Mouse (Mus musculus) adrenal gland, postnatal 14 days (tissue): ENCODE data around the gene Apol7a. TPM values are rescaled to one million over a fixed set of nuclear protein-coding genes. Genes with fewer than 3 reads are reported as not detected.

Source experiments
- DNase-seq: peaks from one replicate; pipeline ENCODE4 v3.0.0; 2021; ENCODE audit warnings: mixed read lengths
- total RNA-seq: library from RNA; stranded (reverse); gene quantifications from 2 replicates; pipeline ENCODE4 v1.2.3, GENCODE M21; 2021

Apol7a gene
- total RNA-seq, 1 experiment from 2014 or later: 4.8 TPM

DNA sequence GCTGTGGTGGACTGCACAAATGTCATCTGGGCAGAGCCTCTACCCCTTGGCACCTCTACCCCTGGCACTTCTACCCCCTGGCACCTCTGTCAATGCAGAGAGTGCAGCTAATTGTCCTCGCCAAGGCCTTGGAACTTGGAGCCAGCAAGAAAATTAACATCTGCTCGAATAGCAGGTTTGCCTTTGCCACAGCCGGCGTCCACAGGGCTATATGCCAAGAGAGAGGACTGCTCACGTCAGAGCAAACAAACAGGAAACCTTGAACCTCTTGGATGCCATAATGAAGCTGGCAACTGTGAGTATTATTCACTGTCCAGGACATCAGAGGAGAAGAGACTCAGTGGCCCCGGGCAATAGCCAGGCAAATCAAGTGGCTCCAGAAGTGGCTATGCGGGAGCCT lies 22.0 kb downstream of the Apol7a start:
- DNase-seq: peak; percentile 82

GRCm38 (mm10) chr15:77370588-77370987 lies 28.3 kb downstream of the Apol7a start:
- no peak for DNase-seq

- no peak for DNase-seq
These were observed 28.9 kb downstream of the Apol7a start for GRCm38 (mm10) chr15:77369981-77370380.

DNA sequence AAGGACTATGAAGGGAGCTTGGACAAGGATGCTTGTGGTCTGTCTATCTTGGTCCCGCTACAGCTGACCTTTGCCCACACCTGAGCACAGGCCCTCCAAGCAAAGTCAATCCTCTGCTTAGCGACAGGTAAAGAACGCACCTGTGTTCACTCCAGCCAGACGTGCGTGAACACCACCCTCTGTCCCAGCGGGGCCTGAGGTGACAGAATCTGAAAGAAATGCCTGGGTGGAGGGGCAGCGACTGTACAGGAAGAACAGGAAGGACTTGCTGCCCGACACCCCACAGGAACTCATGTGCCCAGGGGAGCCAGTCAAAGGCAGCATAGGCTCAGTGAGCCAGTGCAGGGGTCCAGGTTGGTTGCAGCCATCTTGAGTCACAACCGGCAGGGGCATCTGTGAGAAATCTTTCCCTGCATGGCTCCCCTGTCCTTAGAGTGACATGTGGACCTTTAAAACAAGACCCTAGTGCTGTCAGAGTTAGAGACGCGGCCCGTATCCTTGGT lies 30.0 kb downstream of the Apol7a start:
- peak; percentile 15 for DNase-seq

DNA sequence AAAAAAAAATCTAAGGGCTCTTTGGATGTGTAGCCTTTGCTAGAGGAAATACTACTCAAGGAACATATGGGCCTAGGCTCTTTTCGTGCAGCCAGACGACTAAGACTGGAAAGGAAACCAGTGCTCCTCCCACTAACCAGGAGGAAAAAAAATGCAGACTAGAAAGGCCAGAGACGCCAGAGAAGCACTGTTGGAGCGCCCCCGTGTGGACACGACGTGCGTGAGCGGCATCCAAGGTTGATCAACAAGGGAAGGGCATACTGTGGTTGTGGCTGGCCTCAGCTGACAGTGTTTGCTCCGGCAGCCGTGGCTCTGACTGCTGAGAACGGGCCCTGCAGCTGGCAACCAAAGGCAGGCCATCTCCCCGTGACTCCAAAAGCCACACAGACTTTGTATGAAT lies 30.8 kb downstream of the Apol7a start:
- peak; percentile 97 for DNase-seq

GRCm38 (mm10) chr15:77367504-77367903 lies 31.4 kb downstream of the Apol7a start:
- no peak for DNase-seq

DNA sequence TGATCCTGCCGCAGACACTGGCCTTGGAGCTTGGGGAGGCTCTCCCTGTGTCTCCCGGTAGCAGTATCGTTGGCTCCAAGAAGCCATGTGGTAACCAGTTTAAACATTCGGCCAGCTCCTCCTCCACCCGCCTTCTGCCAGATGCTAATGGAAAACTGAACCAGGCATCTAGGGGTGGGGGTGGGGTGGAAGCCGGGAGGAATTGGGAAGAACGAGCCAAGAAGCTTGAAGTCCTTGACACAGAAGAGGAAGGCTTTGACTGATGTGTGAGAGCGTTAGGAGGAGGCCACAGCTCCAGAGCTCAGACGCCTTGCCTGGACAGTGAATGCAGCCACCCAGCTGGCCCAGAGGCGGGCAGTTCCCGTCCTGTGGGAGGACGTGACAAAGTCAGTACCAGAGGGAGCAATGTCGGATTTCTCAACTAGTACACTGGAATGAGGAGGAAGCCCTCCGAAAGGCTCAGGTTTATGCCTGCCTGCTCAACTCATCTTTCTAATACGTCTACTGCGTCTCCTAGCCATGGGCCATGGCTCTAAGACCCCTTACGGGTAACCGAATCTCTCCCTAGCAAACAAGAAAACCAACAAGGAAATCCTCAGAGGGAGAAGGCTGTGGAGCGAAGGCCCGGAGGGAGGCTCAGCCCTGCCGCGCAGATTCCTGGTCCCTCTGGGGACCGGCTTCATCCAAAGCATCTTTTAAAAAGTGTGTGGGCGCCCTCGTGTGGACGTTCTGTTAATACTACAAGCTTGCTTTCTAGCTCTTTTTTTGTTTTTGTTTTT lies 32.0 kb downstream of the Apol7a start:
- peak; percentile 91 for DNase-seq

- peak; percentile 30 for DNase-seq
These were observed 33.0 kb downstream of the Apol7a start for GRCm38 (mm10) chr15:77365700-77366570.

DNA sequence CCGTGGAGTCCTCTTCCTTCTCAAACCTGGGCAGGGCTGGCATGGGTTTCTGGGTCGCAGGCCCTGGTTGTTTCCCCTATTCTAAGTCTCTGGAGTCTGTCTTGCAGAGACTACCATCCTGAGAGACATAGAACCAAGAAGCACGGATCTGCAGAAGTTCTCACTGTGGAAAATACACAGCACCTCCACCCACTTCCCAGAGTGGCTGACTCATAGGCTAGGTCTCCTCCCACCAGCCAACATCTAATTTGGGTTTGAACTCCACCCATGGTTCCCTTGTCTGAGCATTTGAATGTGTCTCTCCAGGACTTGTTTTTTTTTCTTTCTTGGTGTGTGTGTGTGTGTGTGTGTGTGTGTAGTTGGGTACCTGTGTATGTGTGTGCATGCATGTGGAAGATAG lies 34.9 kb downstream of the Apol7a start:
- peak; percentile 43 for DNase-seq

GRCm38 (mm10) chr15:77363578-77363977 lies 35.3 kb downstream of the Apol7a start:
- no peak for DNase-seq

- no peak for DNase-seq
These were observed 36.0 kb downstream of the Apol7a start for GRCm38 (mm10) chr15:77362952-77363351.

- DNase-seq: no peak
These were observed 39.0 kb downstream of the Apol7a start for GRCm38 (mm10) chr15:77359905-77360304.

DNA sequence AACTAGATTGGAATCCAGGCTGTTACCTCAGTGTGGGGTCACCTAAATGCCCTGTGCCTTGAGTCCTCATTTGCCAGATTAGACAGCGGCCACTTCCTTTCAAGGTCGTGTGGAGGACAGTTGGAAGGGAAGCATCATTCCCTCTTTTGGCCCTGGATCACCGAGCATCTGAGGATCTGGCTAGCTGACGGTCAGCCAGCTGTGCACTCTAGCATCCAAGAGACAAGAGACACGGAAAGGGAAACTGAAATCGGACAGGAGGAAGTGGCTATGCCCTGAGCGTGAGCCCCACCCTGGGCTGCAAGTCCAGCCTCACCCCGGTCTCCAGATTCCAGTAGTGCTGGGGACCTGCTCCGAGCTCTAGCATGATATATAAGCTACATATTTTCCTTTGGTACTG lies 39.4 kb downstream of the Apol7a start:
- DNase-seq: peak; percentile 40

GRCm38 (mm10) chr15:77359084-77359483 lies 39.8 kb downstream of the Apol7a start:
- DNase-seq: no peak

GRCm38 (mm10) chr15:77358320-77359040 lies 40.4 kb downstream of the Apol7a start:
- peak; percentile 90 for DNase-seq

DNA sequence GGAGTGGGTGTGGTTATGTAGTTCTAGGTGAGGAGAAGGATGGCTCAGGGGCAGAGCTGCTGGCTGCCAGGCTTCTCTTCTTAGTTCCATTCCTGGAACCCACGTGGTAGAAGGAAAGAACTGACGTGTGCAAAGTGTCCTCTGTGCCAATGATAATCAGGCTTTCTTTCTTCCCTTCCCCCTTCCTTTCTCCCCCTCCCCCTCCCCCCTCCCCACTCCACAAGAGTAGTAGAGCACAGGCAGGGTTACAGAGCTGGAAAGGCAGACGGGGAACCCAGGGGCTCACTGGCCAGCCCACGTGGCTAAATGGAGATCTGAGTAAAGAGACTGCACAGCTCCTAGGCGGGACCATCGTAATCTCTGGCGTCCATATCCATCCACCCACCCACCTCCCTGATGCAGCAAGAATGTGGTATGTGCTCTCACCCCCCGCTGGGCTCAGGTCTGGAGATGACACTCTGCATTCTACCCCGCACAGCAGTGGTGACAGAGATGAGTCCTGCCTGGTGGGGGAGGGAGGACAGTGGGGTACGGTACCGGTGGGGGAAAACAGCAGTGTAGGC lies 42.6 kb downstream of the Apol7a start:
- no peak for DNase-seq

GRCm38 (mm10) chr15:77354848-77355551 lies 43.9 kb downstream of the Apol7a start:
- peak; percentile 34 for DNase-seq

- DNase-seq: no peak
These were observed 44.4 kb downstream of the Apol7a start for GRCm38 (mm10) chr15:77354496-77354847.

- no peak for DNase-seq
These were observed 45.1 kb downstream of the Apol7a start for GRCm38 (mm10) chr15:77353764-77354163.

GRCm38 (mm10) chr15:77352863-77353262 lies 46.0 kb downstream of the Apol7a start:
- DNase-seq: no peak

DNA sequence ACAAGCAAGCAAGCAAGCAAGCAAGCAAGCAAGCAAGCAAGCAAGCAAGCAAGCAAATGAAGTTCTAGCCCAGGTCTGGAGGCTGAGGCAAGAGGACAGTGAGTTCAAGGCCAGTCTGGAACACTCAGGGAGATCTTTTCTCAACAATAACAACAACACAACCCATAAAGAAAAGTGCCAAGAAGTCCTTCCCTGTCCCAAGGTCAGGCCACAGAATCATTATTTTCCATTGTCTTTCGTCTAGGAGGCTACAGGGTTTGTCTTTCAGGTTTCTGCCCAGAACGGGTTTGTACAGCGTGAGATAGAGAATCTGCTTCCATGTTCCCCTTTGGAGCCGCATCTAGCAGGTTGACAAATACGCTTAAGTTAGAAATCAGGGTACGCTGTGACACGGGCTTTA lies 48.8 kb downstream of the Apol7a start:
- DNase-seq: no peak

DNA sequence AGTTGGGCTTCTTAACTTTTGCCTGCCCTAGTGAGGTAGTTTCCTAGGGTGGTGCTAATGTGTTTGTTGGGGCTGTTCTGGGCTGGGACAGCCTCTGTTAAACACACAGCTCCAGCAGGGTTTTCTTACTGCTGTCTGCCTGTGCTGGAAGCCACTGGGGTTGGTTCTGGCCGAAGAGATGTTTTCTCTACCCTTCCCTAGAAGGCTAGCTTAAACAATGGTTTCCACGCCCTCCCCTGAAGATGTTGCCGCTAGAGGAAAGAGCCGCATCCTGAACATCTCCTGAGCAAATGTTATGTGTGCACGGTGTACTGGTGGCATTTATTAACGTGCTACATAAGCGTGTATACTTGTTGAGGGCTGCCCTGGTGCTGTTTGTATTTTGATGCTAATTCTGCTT lies 50.8 kb downstream of the Apol7a start:
- DNase-seq: no peak
